Mouse (Mus musculus): ENCODE data around the gene Slc9a3r1. TPM values are rescaled to one million over a fixed set of nuclear protein-coding genes. Genes with fewer than 3 reads are reported as not detected.

Slc9a3r1 gene
- polyA plus RNA-seq, 1 experiment from 2014 or later: 24.9 TPM

- ATAC-seq (ENCODE audit: insufficient number of reproducible peaks, low FRiP score, low TSS enrichment, low read depth) (no peak), DNase-seq (ENCODE audit: low spot score) (peak; percentile 74)
- H3K9me3 ChIP-seq (ENCODE audit: control insufficient read depth, low read length): no peaks in the 10 kb centered on the region
- no peak overlapping the region for H3K27ac ChIP-seq (replicated peaks; ENCODE audit: low read depth, low read length)
- peaks cover 16% of the 10 kb centered on the region for H3K27me3 ChIP-seq (ENCODE audit: control insufficient read depth, insufficient read depth, low read length)
- peaks cover 21% of the 10 kb centered on the region for H3K4me1 ChIP-seq (ENCODE audit: control insufficient read depth, insufficient read depth, low read length)
- 54% methylated on average over 11 of the region's 11 CpGs for WGBS
- H3K36me3 ChIP-seq (ENCODE audit: control insufficient read depth, insufficient read depth, low read length): no peaks in the 10 kb centered on the region
- no peak overlapping the region for H3K9ac ChIP-seq (ENCODE audit: low read length)
- H3K4me2 ChIP-seq (ENCODE audit: low read depth, severe bottlenecking): no peak overlapping the region
- H3K4me3 ChIP-seq (ENCODE audit: low read depth, low read length): no peak overlapping the region
Observed at GRCm38 (mm10) chr11:115160016-115160797, 2.9 kb upstream of the Slc9a3r1 start.

- Histone ChIP-seq H3K4me1 (ENCODE audit: control insufficient read depth, insufficient read depth, low read length) (peaks cover 19% of the 10 kb centered on the region), H3K27me3 (ENCODE audit: control insufficient read depth, insufficient read depth, low read length) (peaks cover 24% of the 10 kb centered on the region), H3K9me3 (ENCODE audit: control insufficient read depth, low read length) (no peaks in the 10 kb centered on the region), H3K27ac (replicated peaks; ENCODE audit: low read depth, low read length) (no peak overlapping the region), H3K4me3 (ENCODE audit: low read depth, low read length) (no peak overlapping the region), H3K4me2 (ENCODE audit: low read depth, severe bottlenecking) (no peak overlapping the region), H3K36me3 (ENCODE audit: control insufficient read depth, insufficient read depth, low read length) (no peaks in the 10 kb centered on the region), H3K9ac (ENCODE audit: low read length) (no peak overlapping the region)
- 36% methylated on average over 10 of the region's 10 CpGs for WGBS
- no peak for ATAC-seq (ENCODE audit: insufficient number of reproducible peaks, low FRiP score, low TSS enrichment, low read depth)
- DNase-seq (ENCODE audit: low spot score): peak; percentile 89
Observed at GRCm38 (mm10) chr11:115160883-115161577, 2.1 kb upstream of the Slc9a3r1 start.

- no peak overlapping the region for H3K4me2 ChIP-seq (ENCODE audit: low read depth, severe bottlenecking)
- no peaks in the 10 kb centered on the region for H3K9me3 ChIP-seq (ENCODE audit: control insufficient read depth, low read length)
- H3K9ac ChIP-seq (ENCODE audit: low read length): no peak overlapping the region
- no peak overlapping the region for H3K27ac ChIP-seq (replicated peaks; ENCODE audit: low read depth, low read length)
- no peak overlapping the region for H3K4me3 ChIP-seq (ENCODE audit: low read depth, low read length)
- 70% methylated on average over 9 of the region's 9 CpGs for WGBS
- no peaks in the 10 kb centered on the region for H3K36me3 ChIP-seq (ENCODE audit: control insufficient read depth, insufficient read depth, low read length)
- peaks cover 21% of the 10 kb centered on the region for H3K27me3 ChIP-seq (ENCODE audit: control insufficient read depth, insufficient read depth, low read length)
- DNase-seq (ENCODE audit: low spot score) (no peak), ATAC-seq (ENCODE audit: insufficient number of reproducible peaks, low FRiP score, low TSS enrichment, low read depth) (no peak)
- peaks cover 19% of the 10 kb centered on the region for H3K4me1 ChIP-seq (ENCODE audit: control insufficient read depth, insufficient read depth, low read length)
Observed at GRCm38 (mm10) chr11:115161578-115162204, 1.4 kb upstream of the Slc9a3r1 start.

DNA sequence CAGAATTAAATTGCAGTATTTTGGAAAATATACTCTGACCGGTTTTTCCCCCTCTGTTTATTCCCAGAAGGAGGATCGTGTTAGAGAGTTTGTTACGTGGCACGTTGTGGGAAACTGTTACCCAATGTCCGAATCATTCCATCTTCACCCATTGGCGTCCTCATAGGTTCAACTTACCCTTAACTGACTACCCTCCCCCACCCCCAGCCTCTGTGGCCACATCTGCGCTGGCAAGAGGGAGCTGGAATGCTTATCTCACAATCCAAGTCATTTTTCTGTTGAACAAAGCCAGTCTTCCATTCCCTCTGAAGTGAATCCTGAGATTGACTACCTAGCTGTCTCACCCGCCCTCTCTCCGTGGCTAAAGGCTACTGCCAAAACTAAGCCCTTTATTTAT lies 938 bp upstream of the Slc9a3r1 start:
- Histone ChIP-seq H3K9me3 (ENCODE audit: control insufficient read depth, low read length) (no peaks in the 10 kb centered on the region), H3K4me2 (ENCODE audit: low read depth, severe bottlenecking) (peak overlapping the region; percentile 74; the same call in 1 of the 2 replicates), H3K27me3 (ENCODE audit: control insufficient read depth, insufficient read depth, low read length) (peaks cover 18% of the 10 kb centered on the region), H3K4me3 (ENCODE audit: low read depth, low read length) (no peak overlapping the region; the same call in 1 of the 2 replicates), H3K27ac (replicated peaks; ENCODE audit: low read depth, low read length) (no peak overlapping the region), H3K4me1 (ENCODE audit: control insufficient read depth, insufficient read depth, low read length) (peaks cover 19% of the 10 kb centered on the region), H3K36me3 (ENCODE audit: control insufficient read depth, insufficient read depth, low read length) (no peaks in the 10 kb centered on the region), H3K9ac (ENCODE audit: low read length) (no peak overlapping the region)
- ATAC-seq (ENCODE audit: insufficient number of reproducible peaks, low FRiP score, low TSS enrichment, low read depth) (no peak), DNase-seq (ENCODE audit: low spot score) (no peak)
- 28% methylated on average over 9 of the region's 9 CpGs for WGBS

DNA sequence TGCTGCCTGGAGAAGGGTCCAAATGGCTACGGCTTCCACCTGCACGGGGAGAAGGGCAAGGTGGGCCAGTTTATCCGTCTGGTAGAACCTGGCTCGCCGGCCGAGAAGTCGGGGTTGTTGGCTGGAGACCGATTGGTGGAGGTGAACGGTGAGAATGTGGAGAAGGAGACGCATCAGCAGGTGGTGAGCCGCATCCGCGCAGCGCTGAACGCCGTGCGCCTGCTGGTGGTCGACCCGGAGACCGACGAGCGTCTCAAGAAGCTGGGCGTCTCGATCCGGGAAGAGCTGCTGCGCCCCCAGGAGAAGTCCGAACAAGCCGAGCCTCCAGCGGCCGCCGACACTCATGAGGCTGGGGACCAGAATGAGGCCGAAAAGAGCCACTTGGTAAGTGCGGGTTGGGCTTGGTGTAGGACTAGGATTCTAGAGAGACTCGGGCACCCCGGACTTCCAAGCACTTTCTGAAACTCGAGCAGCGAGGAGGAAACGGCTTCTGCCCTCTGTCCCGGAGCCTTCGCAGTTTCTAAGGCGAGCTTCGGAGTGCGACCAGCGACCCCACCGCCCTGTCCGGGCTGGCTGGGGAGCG lies 518 bp downstream of the Slc9a3r1 start:
- Histone ChIP-seq H3K36me3 (ENCODE audit: control insufficient read depth, insufficient read depth, low read length) (no peaks in the 10 kb centered on the region), H3K9ac (ENCODE audit: low read length) (0 out of 2 replicates have a peak overlapping the region, but pooled peaks have one; percentile 8), H3K9me3 (ENCODE audit: control insufficient read depth, low read length) (no peaks in the 10 kb centered on the region), H3K4me1 (ENCODE audit: control insufficient read depth, insufficient read depth, low read length) (peaks cover 13% of the 10 kb centered on the region), H3K4me2 (ENCODE audit: low read depth, severe bottlenecking) (peak overlapping the region; percentile 74), H3K27me3 (ENCODE audit: control insufficient read depth, insufficient read depth, low read length) (peaks cover 18% of the 10 kb centered on the region), H3K27ac (replicated peaks; ENCODE audit: low read depth, low read length) (no peak overlapping the region), H3K4me3 (ENCODE audit: low read depth, low read length) (peak overlapping the region; percentile 47)
- ATAC-seq (ENCODE audit: insufficient number of reproducible peaks, low FRiP score, low TSS enrichment, low read depth) (no peak), DNase-seq (ENCODE audit: low spot score) (peak; percentile 66)
- WGBS: 0% methylated on average over 47 of the region's 47 CpGs

GRCm38 (mm10) chr11:115164341-115164975 lies 1.3 kb downstream of the Slc9a3r1 start:
- H3K36me3 ChIP-seq (ENCODE audit: control insufficient read depth, insufficient read depth, low read length): no peaks in the 10 kb centered on the region
- peaks cover 18% of the 10 kb centered on the region for H3K27me3 ChIP-seq (ENCODE audit: control insufficient read depth, insufficient read depth, low read length)
- H3K9ac ChIP-seq (ENCODE audit: low read length): no peak overlapping the region
- DNase-seq (ENCODE audit: low spot score) (no peak), ATAC-seq (ENCODE audit: insufficient number of reproducible peaks, low FRiP score, low TSS enrichment, low read depth) (no peak)
- no peak overlapping the region for H3K27ac ChIP-seq (replicated peaks; ENCODE audit: low read depth, low read length)
- H3K4me3 ChIP-seq (ENCODE audit: low read depth, low read length): peak overlapping the region; percentile 47
- H3K9me3 ChIP-seq (ENCODE audit: control insufficient read depth, low read length): no peaks in the 10 kb centered on the region
- peak overlapping the region; percentile 74 for H3K4me2 ChIP-seq (ENCODE audit: low read depth, severe bottlenecking)
- H3K4me1 ChIP-seq (ENCODE audit: control insufficient read depth, insufficient read depth, low read length): peaks cover 13% of the 10 kb centered on the region
- 0% methylated on average over 14 of the region's 14 CpGs for WGBS

DNA sequence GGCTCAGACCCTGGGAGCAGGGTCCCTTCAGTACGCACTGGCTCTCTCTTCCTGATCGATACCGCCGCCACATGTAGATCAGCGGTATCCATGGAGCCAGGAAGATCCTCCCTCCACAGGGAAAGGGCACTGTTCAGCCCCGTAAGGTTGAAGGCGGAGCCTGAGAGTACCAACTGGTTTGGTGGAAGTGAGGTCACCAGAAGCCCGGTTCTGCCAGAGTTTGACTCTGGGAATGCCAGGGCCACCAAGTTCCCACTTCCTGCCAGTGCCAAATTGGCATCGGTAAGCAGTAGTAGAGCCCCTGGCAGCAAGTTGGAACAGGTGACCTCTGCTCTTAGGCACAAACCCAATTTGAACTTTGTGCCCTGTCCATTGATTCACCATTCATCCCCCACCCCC lies 1.8 kb downstream of the Slc9a3r1 start:
- ATAC-seq (ENCODE audit: insufficient number of reproducible peaks, low FRiP score, low TSS enrichment, low read depth): no peak
- Histone ChIP-seq H3K9ac (ENCODE audit: low read length) (no peak overlapping the region), H3K9me3 (ENCODE audit: control insufficient read depth, low read length) (no peaks in the 10 kb centered on the region), H3K4me2 (ENCODE audit: low read depth, severe bottlenecking) (peak overlapping the region; percentile 74), H3K27ac (replicated peaks; ENCODE audit: low read depth, low read length) (no peak overlapping the region), H3K36me3 (ENCODE audit: control insufficient read depth, insufficient read depth, low read length) (no peaks in the 10 kb centered on the region), H3K4me3 (ENCODE audit: low read depth, low read length) (peak overlapping the region; percentile 47), H3K27me3 (ENCODE audit: control insufficient read depth, insufficient read depth, low read length) (peaks cover 18% of the 10 kb centered on the region), H3K4me1 (ENCODE audit: control insufficient read depth, insufficient read depth, low read length) (peaks cover 13% of the 10 kb centered on the region)
- WGBS: 0% methylated on average over 9 of the region's 9 CpGs
- DNase-seq (ENCODE audit: low spot score): no peak

GRCm38 (mm10) chr11:115166776-115167175 lies 3.6 kb downstream of the Slc9a3r1 start:
- Histone ChIP-seq H3K27ac (replicated peaks; ENCODE audit: low read depth, low read length) (no peak overlapping the region), H3K4me1 (ENCODE audit: control insufficient read depth, insufficient read depth, low read length) (peaks cover 23% of the 10 kb centered on the region), H3K4me3 (ENCODE audit: low read depth, low read length) (no peak overlapping the region), H3K9me3 (ENCODE audit: control insufficient read depth, low read length) (no peaks in the 10 kb centered on the region), H3K9ac (ENCODE audit: low read length) (no peak overlapping the region), H3K36me3 (ENCODE audit: control insufficient read depth, insufficient read depth, low read length) (no peaks in the 10 kb centered on the region), H3K4me2 (ENCODE audit: low read depth, severe bottlenecking) (no peak overlapping the region), H3K27me3 (ENCODE audit: control insufficient read depth, insufficient read depth, low read length) (peaks cover 16% of the 10 kb centered on the region)
- DNase-seq (ENCODE audit: low spot score) (no peak), ATAC-seq (ENCODE audit: insufficient number of reproducible peaks, low FRiP score, low TSS enrichment, low read depth) (no peak)
- 70% methylated on average over 3 of the region's 3 CpGs for WGBS
